Mouse (Mus musculus) ovary, adult 18-20 months (tissue): Measurements from ENCODE around the gene Txndc5.

ENCODE experiments used
- DNase-seq: peaks from one replicate; pipeline ENCODE4 v3.0.0; 2022; ENCODE audit warnings: low spot score, mixed read lengths

Gene Txndc5

DNA sequence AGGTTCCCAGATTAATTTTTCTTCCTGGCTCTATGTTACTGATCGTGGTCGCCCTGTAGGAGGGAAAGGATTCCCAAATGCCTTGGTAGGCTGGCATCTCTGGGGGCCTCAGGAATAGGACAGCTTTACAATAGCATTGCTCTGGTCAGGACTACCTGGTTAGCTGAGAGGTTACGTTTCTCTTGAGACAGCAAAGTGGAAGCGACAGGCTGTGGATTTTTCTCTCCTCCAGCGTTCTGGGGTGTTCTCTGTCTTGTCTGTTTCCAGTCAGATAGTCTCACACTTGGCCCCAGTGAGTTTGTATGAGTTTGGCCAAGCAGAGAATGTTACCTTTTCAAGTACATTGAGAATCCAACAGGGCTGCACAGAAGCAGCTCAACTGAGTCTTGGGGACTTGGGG is 77.2 kb downstream of the Txndc5 start:
- no peak for DNase-seq
